Comparison of ENCODE assay signal across 9 mouse cellular contexts in the genomic region with DNA sequence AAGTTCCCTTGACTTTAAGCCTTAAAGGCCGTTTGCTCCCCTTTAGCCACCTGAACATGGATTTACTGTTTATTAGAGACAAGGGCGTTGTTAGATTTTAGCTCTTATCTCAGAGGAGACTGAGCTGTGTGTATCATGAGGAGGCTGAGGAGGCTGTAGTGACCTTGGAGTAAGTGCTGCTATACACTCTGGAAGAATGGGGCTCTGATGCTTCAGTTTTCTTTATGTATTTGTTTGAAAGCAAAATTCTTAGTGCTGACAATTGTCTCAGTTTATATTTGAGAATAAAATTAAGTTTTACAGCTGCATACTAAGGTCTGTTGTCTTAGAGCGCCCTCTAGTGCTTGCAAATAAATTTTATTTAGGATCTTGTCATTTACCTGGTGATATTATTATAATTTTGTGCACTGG. TPM values are rescaled to one million over a fixed set of nuclear protein-coding genes. Genes with fewer than 3 reads are reported as not detected.
DNase-seq lines count a peak whose midpoint lies in the region; ATAC-seq lines count a peak whose summit lies in the region.
"Had no signal": no experiment of that assay in that cellular context is flagged by ENCODE, and none has a peak within 500 bp of the region (broad histone marks: within the 10 kb centered on the region; RNA-seq: fewer than 3 reads in every experiment).

No protein-coding gene starts in this region.

- WGBS in liver, embryonic 15.5 days (ENCODE audit: insufficient replicate concordance) = 8% methylated on average over 3 of the region's 3 CpGs

- DNase-seq in frontal cortex, postnatal 14 days (ENCODE audit: low spot score in 2 of 2) = no peak
- peak; percentile 37 for DNase-seq in ovary, postnatal 14 days (ENCODE audit: low spot score)
- DNase-seq in ovary, postnatal 36 days (ENCODE audit: low spot score) = no peak
- peak; percentile 51 for DNase-seq in embryo, embryonic 11.5 days (ENCODE audit: low read depth, low spot score)
- DNase-seq in thymus, postnatal 4 days = peak; percentile 33
- no peak for DNase-seq in gastrocnemius, postnatal 25 days

- no peak overlapping the region for H3K9ac ChIP-seq in liver, embryonic 15.5 days
- H3K9ac ChIP-seq: limb, embryonic 13.5 days had no signal

- H3K27ac ChIP-seq in liver, embryonic 15.5 days (replicated peaks) = peak overlapping the region; percentile 38; the same call in 1 of the 2 replicates
- H3K27ac ChIP-seq: limb, embryonic 13.5 days had no signal

- H3K4me2 ChIP-seq in liver, embryonic 15.5 days = peak overlapping the region; percentile 49
- H3K4me2 ChIP-seq: limb, embryonic 13.5 days had no signal

- H3K9me3 ChIP-seq in liver, embryonic 15.5 days (replicated peaks) = no peaks in the 10 kb centered on the region

- peaks cover 47% of the 10 kb centered on the region for H3K4me1 ChIP-seq in liver, embryonic 15.5 days (replicated peaks)
- H3K4me1 ChIP-seq: limb, embryonic 13.5 days had no signal

- peak; percentile 59 for ATAC-seq in frontal cortex, adult (ENCODE audit: low TSS enrichment)
- peak; percentile 91 for ATAC-seq in liver, embryonic 15.5 days (ENCODE audit: insufficient read depth)

- H3K36me3 ChIP-seq in liver, embryonic 15.5 days (replicated peaks) = peaks cover 9% of the 10 kb centered on the region; the same call in 1 of the 2 replicates

- no peaks in the 10 kb centered on the region for H3K27me3 ChIP-seq in liver, embryonic 15.5 days
- H3K27me3 ChIP-seq: limb, embryonic 13.5 days had no signal

- no peak overlapping the region for H3K4me3 ChIP-seq in liver, embryonic 15.5 days (replicated peaks)
- H3K4me3 ChIP-seq: limb, embryonic 13.5 days had no signal

RNA-seq across cellular contexts. Expression of a gene that starts 35.6 kb away (rescaled TPM):
- polyA plus RNA-seq in liver, embryonic 15.5 days (2015; fragmentation: Nextera tagmentation; extraction: Ambion mirVana) = 20.6 and 23.5 TPM in 2 replicates
- 10 to 100 TPM; 19.2 to 20.2 TPM for total RNA-seq in gastrocnemius, postnatal 25 days (2021)

Comparison
In these comparisons a context has a peak if more than half of its experiments do, and no peak if none do; other contexts are left out.
1. DNase-seq: peak in ovary, postnatal 14 days (single experiment), embryo, embryonic 11.5 days (single experiment) and thymus, postnatal 4 days (single experiment); none in frontal cortex, postnatal 14 days (0 of 2), ovary, postnatal 36 days (single experiment) and gastrocnemius, postnatal 25 days (single experiment).